Mouse (Mus musculus): ENCODE data around the gene Rrp1. TPM values are rescaled to one million over a fixed set of nuclear protein-coding genes. Genes with fewer than 3 reads are reported as not detected.
A peak's percentile ranks its signal among the peaks of the same experiment; 100 is the strongest.

Gene Rrp1
- total and polyA plus RNA-seq, 3 experiments = 273 to 417 TPM; not detected in 1

DNA sequence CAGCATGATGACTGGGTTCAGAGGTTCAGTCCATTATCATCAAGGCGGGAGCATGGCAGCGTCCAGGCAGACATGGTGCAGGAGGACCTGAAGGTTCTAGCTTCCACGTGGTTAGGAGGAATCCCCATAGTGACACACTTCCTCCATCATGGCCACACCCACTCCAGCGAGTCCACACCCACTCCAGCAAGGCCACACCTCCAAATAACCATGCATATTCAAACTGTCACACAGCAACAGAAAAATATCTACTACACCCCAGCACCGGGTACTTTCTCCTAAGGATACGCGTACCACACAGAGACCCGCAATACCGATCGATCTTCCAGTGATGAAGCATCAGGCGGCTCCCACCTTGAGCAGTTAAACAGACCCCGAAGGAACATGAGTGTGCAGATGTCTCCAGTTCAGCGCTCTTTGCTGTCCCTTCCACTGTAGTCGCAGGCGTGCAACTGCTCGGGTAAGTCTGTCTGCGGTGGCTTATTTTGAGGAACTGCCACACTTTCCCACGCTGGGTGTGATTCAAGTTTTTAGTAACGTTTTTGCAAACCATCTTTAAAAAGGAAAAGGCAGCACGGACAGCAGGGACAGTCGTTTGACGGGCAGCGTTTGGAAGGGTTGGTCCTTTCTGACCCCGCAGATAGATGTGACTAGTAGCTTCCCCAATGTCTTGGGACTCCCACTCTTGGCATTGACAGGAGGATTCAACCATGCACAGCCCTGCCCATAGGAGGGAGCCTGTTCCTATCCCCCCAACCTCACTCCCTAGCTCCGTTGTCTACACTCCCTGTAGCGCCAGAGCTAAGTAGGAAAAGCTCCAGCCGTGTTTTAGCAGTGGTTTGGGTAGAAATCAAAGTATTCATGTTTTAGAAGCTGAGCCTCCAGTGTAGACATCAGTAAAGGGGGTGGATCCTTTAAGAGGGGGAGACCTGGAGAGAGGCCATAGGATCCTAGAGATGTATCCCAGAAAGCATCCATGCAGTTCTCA, 39.9 kb downstream of the Rrp1 start (continued):
- TF ChIP-seq NRF1 (IDR thresholded peaks at IDR 0.05; ENCODE audit: insufficient read depth, low read depth, low read length, poor library complexity, severe bottlenecking) = no peak

DNA sequence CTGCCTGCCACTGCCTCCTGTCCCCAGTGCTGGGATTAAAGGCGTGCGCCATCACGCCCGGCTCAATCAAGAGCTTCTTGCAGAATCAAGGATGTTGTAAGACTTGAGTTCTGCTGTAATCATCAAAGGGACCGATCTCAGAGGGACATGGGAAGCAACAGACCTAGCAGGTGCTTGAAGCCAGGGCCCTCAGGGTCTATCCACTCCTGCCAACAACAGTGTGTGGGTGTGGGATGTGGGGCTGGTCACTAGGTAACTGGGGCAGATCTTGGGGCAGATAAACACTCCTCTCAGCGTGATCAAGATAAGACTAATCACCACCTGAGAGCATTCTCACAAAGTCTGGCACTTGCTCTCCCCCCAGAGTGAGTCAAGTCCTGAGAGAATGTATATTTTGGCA, 41.1 kb downstream of the Rrp1 start:
- no peaks in the 10 kb centered on the region for H3K9me3 ChIP-seq (replicated peaks; ENCODE audit: insufficient read depth, low read length)
- H3K27ac ChIP-seq (ENCODE audit: control insufficient read depth, low read depth, low read length) = no peak overlapping the region
- no peaks in the 10 kb centered on the region for H3K27me3 ChIP-seq (ENCODE audit: control insufficient read depth in 1 of 2, insufficient read depth in 2 of 2, low read length in 2 of 2)
- H3K79me2 ChIP-seq (ENCODE audit: control insufficient read depth, insufficient read depth, low read length, poor library complexity) = no peaks in the 10 kb centered on the region
- peak overlapping the region in 1 of 2 experiments; percentile 77; a peak in 1 of 4 replicates for H3K4me3 ChIP-seq (ENCODE audit: control insufficient read depth in 1 of 2, insufficient read depth in 1 of 2, low read depth in 2 of 2, low read length in 2 of 2)
- no peak overlapping the region for H3K9ac ChIP-seq (ENCODE audit: control insufficient read depth, low read depth, low read length, poor library complexity, severe bottlenecking)
- H3K4me1 ChIP-seq (ENCODE audit: control insufficient read depth in 1 of 2, insufficient read depth in 2 of 2, low read length in 2 of 2) = peaks cover 12 to 37% of the 10 kb centered on the region in 2 experiments
- peaks cover 0 to 15% of the 10 kb centered on the region in 2 experiments; a peak in 2 of 4 replicates for H3K36me3 ChIP-seq (ENCODE audit: control insufficient read depth in 1 of 2, insufficient read depth in 2 of 2, low read length in 2 of 2)
- TF ChIP-seq ZNF384 (IDR thresholded peaks at IDR 0.05; ENCODE audit: low read depth, low read length) (no peak), POLR2A (IDR thresholded peaks at IDR 0.05; ENCODE audit: control insufficient read depth in 1 of 2, insufficient read depth in 1 of 2, low read depth in 1 of 2, low read length in 2 of 2, poor library complexity in 1 of 2) (0 out of 4 replicates have a peak, but pooled peaks of 1 of the 2 experiments have one; percentile 1), TBP (IDR thresholded peaks at IDR 0.05; ENCODE audit: low read depth, low read length) (no peak), KAT2A (conservative IDR thresholded peaks at IDR 0.05; ENCODE audit: low read depth, low read length) (no peak), POLR2AphosphoS2 (IDR thresholded peaks at IDR 0.05; ENCODE audit: low read length) (no peak), NELFE (IDR thresholded peaks at IDR 0.05; ENCODE audit: low read depth, low read length) (no peak), CHD1 (IDR thresholded peaks at IDR 0.05; ENCODE audit: low read depth, low read length) (no peak), CTCF (IDR thresholded peaks at IDR 0.05 in 2 of 3, conservative IDR thresholded peaks at IDR 0.05 in 1 of 3; ENCODE audit: control insufficient read depth in 1 of 3, insufficient read depth in 1 of 3, low read depth in 2 of 3, low read length in 3 of 3, poor library complexity in 1 of 3, severe bottlenecking in 1 of 3) (no peak), ZKSCAN1 (IDR thresholded peaks at IDR 0.05; ENCODE audit: low read depth, low read length) (no peak), GATA1 (IDR thresholded peaks at IDR 0.05; ENCODE audit: low read depth, low read length) (peak; percentile 15; the same call in 1 of the 2 replicates), E2F4 (IDR thresholded peaks at IDR 0.05; ENCODE audit: borderline replicate concordance, low read depth, low read length) (no peak), MAFK (IDR thresholded peaks at IDR 0.05; ENCODE audit: borderline replicate concordance, low read depth, low read length) (no peak)
- DNase-seq (ENCODE audit: low read depth, low spot score) = no peak

DNA sequence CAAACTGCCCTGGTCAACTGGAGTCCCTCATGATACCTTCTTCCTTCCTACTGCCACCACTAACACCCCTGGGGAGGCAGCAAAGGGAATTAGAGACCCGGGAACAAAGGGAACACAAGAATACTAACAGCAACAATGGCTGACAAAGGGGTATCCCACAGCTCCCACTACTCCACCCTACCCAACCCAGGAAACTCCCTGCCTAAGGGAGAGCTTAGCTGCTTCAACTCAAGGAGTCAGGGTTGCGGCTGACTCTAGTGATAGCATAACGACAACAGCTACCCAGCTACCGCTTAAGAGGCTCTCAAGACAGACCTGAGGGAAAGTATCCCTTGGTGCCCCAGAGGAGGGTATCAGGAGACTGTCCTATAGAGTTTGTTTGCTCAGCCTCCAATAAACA, 45.3 kb downstream of the Rrp1 start:
- peak; percentile 52 for DNase-seq (ENCODE audit: low read depth, low spot score)
- Histone ChIP-seq H3K27me3 (ENCODE audit: control insufficient read depth in 1 of 2, insufficient read depth in 2 of 2, low read length in 2 of 2) (no peaks in the 10 kb centered on the region), H3K36me3 (ENCODE audit: control insufficient read depth in 1 of 2, insufficient read depth in 2 of 2, low read length in 2 of 2) (peaks cover 0 to 19% of the 10 kb centered on the region in 2 experiments; a peak in 2 of 4 replicates), H3K79me2 (ENCODE audit: control insufficient read depth, insufficient read depth, low read length, poor library complexity) (no peaks in the 10 kb centered on the region), H3K9me3 (replicated peaks; ENCODE audit: insufficient read depth, low read length) (no peaks in the 10 kb centered on the region), H3K4me3 (ENCODE audit: control insufficient read depth in 1 of 2, insufficient read depth in 1 of 2, low read depth in 2 of 2, low read length in 2 of 2) (peak overlapping the region; percentile 17 to 27; a peak in 3 of 4 replicates), H3K4me1 (ENCODE audit: control insufficient read depth in 1 of 2, insufficient read depth in 2 of 2, low read length in 2 of 2) (peaks cover 14 to 38% of the 10 kb centered on the region in 2 experiments), H3K9ac (ENCODE audit: control insufficient read depth, low read depth, low read length, poor library complexity, severe bottlenecking) (peak overlapping the region; percentile 16), H3K27ac (ENCODE audit: control insufficient read depth, low read depth, low read length) (peak overlapping the region; percentile 40)
- TF ChIP-seq POLR2AphosphoS5 (IDR thresholded peaks at IDR 0.05; ENCODE audit: borderline replicate concordance, low read depth, low read length) (no peak), MAX (IDR thresholded peaks at IDR 0.05; ENCODE audit: low read length) (no peak), ZKSCAN1 (IDR thresholded peaks at IDR 0.05; ENCODE audit: low read depth, low read length) (no peak), MAZ (IDR thresholded peaks at IDR 0.05; ENCODE audit: low read depth, low read length) (no peak), NRF1 (IDR thresholded peaks at IDR 0.05; ENCODE audit: insufficient read depth, low read depth, low read length, poor library complexity, severe bottlenecking) (no peak)
